Mouse (Mus musculus) monocyte, adult 2 months (primary cell): ENCODE measurements around the gene Mc1r.
"Not testable (repeated sequence)": the region's sequence is repeated elsewhere in the genome, so short reads cannot be mapped to it uniquely, and the experiment has no call there.

Experiments
- DNase-seq, 2 experiments: peaks; one replicate each; pipeline ENCODE4 v3.0.0; 2022; ENCODE audit warnings: low spot score in 2 of 2, low read depth in 1 of 2

Gene Mc1r

GRCm38 (mm10) chr8:123429722-123430013 is 22.8 kb downstream of the Mc1r start:
- not testable (repeated sequence) for DNase-seq

- not testable (repeated sequence) for DNase-seq
These were observed 24.0 kb downstream of the Mc1r start for GRCm38 (mm10) chr8:123430936-123431335.

- no peak for DNase-seq
These were observed 24.9 kb downstream of the Mc1r start for GRCm38 (mm10) chr8:123431616-123432365.

GRCm38 (mm10) chr8:123432381-123432780 is 25.5 kb downstream of the Mc1r start:
- DNase-seq, result no peak

- not testable (repeated sequence) for DNase-seq
These were observed 26.5 kb downstream of the Mc1r start for GRCm38 (mm10) chr8:123433241-123433974.

GRCm38 (mm10) chr8:123441788-123442187 is 34.9 kb downstream of the Mc1r start:
- DNase-seq, result no peak

GRCm38 (mm10) chr8:123442351-123442750 is 35.4 kb downstream of the Mc1r start:
- no peak for DNase-seq

- DNase-seq, result peak; percentile 80 to 89
These were observed 36.1 kb downstream of the Mc1r start for GRCm38 (mm10) chr8:123442871-123443575.

- no peak for DNase-seq
These were observed 36.6 kb downstream of the Mc1r start for GRCm38 (mm10) chr8:123443576-123443921.

GRCm38 (mm10) chr8:123444131-123444530 is 37.2 kb downstream of the Mc1r start:
- DNase-seq, result peak; percentile 12 to 29

- no peak for DNase-seq
These were observed 39.1 kb downstream of the Mc1r start for GRCm38 (mm10) chr8:123445981-123446380.

GRCm38 (mm10) chr8:123446799-123447198 is 39.9 kb downstream of the Mc1r start:
- DNase-seq, result no peak

GRCm38 (mm10) chr8:123450783-123451182 is 43.9 kb downstream of the Mc1r start:
- no peak for DNase-seq

GRCm38 (mm10) chr8:123451747-123452146 is 44.8 kb downstream of the Mc1r start:
- DNase-seq, result not testable (repeated sequence)

- no peak for DNase-seq
These were observed 45.2 kb downstream of the Mc1r start for GRCm38 (mm10) chr8:123452149-123452548.

- DNase-seq, result no peak
These were observed 46.4 kb downstream of the Mc1r start for GRCm38 (mm10) chr8:123453291-123453690.

- DNase-seq, result no peak
These were observed 47.0 kb downstream of the Mc1r start for GRCm38 (mm10) chr8:123453951-123454350.

GRCm38 (mm10) chr8:123454559-123454958 is 47.7 kb downstream of the Mc1r start:
- no peak for DNase-seq
